Mouse (Mus musculus): ENCODE data around the gene Mcf2l. TPM values are rescaled to one million over a fixed set of nuclear protein-coding genes. Genes with fewer than 3 reads are reported as not detected.
A peak's percentile ranks its signal among the peaks of the same experiment; 100 is the strongest.

The Mcf2l gene
- total RNA-seq, 2 experiments from 2014 or later = 21.3 to 32.8 TPM

DNA sequence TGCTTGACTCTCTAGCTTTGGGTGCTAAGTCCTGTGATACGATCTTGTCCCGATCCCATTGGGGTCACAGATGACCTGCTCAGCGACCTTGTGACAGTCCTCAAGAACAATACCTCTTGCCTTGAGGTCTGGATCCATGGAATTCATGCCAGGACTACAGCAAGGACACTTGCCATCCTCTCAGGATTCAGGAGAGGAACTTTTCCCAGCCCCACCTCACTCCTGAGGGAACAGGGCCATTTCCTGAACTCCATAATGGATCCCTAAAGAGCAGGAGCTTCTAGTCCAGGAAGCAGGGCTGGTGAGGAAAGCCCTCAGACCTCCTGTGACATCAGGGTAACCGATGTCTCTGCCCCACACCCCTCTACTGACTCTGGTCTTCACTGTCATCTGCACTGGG lies 34.1 kb downstream of the Mcf2l start:
- no peak for DNase-seq (ENCODE audit: low spot score)

DNA sequence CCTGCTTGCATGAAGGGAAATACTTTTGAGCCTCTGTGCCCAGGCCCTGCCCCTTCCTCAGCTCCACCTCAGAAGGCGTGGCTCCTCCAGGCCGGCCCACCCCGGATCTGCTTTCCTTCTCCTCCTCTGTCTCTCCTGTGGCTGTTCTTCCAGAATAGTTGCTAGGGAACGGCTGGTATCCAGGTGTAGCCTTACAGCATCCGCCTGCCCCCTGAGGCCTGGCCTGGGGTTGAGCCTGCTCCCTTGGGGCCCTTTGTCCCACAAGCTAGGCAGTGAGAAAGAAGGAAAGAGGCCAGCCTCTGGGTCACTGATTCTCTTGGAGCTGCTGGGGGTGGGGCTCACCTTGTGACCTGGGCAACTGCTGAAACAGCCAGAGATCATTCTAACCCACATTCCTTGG lies 38.4 kb downstream of the Mcf2l start:
- DNase-seq (ENCODE audit: low spot score) = no peak

DNA sequence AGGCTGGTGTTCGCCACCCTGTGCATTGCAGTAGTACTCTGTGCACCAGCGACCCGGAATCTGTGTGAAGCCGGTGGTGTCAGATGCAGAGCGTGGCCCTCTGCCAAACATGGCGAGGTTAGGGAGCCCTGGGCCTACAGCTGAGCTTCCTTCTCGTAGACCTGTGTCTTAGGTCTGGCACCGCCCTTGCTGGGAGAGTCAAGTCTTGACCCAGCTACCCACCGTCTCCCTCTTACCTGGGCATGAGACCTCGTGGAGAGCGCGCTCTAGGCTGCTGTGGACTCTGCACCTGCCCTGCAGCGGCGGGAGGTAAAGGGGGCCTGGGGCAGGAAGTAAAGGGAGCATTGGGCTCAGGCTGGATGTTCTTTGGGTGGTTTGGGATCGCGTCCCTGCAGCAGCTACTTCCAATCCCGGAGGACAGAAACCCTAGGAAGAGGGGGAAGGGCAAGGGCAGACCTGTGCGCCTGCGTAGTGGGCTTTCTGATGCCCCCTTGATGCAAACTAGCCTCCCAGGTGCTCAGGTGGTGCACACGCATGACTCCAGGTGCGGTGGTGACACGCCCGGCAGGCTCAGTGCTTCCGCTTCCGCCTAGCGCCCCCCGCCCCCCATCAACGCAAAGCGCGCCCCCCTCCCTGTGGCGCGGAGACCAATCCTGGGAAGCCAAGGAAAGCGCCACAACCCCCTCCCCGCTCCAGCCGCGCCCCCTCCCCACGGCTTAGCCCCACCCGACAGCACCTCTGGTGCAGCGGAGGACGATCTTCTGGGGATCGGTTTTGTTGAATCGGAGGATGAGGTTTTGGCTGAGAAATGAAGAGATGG lies 41.8 kb downstream of the Mcf2l start:
- no peak for DNase-seq (ENCODE audit: low spot score)

DNA sequence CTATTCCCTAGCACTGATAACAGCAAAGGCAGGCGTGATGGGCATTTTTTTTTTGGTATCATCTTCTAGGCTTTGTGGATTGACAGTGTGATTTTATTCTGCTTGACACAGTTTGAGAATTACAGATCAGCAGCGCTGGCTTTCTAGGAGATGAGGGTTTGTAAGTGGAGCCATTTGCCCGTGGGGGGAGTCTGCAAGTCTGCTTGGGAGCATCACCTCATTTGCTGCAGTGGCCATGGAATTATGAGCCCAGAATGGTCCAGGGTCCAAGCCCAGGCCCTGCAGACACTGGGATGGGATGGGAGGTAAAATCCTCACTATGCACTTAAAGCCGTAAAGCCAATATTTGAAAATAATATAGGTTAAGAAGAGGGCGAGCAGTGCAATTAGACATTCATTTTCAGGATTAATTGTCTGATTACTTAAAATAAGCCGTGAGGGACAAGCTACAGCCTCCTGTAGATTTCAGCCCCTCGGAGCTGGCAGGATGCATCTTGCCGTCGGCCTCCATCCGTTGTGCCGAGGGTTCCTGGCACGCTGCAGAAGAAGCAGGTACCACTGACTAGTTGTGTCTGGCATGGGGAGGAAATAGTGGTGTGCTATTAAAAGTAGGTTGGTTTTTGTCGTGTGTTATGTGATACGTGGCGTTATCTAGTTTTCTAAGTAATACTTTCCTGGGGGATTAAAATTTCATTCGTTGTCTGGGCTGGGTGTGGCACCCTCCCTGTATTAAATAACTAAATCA lies 42.7 kb downstream of the Mcf2l start:
- DNase-seq (ENCODE audit: low spot score) = no peak

DNA sequence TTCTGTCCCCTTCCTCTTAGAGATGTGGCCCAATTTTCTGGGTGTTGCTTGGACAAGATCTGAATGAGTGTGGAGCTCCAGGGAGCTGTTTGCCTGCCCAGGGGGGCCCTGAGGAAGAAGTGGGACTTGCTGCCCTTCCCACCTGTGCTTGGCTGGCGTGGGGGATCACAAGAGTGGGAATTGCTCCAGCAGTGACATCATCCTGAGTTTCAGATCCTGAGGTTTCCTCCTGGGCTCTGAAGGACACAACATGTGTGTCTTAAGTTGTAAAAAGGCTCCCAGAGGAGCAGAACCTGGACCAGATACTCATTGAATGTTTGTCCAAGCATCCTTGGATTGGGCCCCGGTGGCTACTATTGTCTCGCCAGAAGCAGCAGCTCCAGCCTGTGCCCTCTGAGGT lies 43.4 kb downstream of the Mcf2l start:
- no peak for DNase-seq (ENCODE audit: low spot score)

DNA sequence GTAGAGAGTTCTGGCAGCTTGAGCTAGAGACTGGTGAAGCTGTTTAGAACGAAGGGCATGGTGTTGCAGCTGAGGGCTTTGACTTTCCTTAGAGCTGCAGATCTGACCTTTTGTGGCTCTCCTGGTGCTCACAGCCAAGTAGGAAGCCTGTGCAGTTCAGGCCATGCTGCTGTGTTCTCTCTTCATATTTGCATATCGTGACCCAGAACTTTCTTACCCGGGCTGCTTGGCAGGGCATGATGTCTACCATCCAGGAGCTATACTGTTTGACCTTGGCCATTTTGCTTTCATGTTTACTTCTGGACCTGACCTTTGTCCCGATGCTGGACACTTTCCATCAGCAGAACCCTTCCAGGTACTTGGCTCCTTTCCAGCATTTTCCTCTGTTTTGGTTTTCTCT lies 44.2 kb downstream of the Mcf2l start:
- no peak for DNase-seq (ENCODE audit: low spot score)

DNA sequence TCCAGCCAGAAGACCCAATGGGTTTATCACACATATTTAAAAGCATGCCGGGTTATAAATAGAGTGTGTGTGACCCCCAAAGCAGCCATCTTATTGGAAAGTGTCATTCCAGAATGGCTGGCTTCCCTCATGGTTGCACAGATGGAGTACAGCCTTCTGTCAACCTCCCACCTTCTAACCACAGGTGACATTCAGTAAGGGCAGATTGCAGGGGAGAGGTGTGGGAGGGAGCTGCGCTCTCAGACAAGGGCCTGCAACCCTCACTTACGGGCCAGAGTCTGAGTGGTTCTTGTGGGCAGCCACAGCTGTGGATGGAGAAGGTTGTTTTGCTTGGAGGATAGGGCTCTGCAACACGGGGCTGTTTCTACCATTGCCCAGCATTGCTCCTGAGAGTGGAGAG lies 47.0 kb downstream of the Mcf2l start:
- no peak for DNase-seq (ENCODE audit: low spot score)

DNA sequence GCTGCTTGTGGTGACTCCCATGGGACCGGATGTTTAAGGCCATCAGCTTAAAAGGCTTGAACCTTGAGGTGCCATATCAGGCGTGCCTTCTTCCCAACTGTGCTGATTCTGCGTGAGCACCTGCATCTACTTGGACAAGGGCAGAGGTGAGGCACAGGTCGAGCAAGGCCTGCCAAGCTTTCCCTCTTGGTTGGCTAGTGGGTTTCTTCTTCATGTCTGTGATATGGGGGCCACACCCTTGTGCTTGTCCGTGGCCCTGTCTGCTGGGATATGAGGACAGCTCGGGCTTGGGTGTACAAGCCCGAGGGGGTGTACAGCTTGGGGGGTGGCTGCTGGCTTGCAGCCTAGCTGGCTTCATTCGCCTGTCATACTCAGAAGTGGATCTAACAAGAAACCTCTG lies 51.4 kb downstream of the Mcf2l start:
- no peak for DNase-seq (ENCODE audit: low spot score)

DNA sequence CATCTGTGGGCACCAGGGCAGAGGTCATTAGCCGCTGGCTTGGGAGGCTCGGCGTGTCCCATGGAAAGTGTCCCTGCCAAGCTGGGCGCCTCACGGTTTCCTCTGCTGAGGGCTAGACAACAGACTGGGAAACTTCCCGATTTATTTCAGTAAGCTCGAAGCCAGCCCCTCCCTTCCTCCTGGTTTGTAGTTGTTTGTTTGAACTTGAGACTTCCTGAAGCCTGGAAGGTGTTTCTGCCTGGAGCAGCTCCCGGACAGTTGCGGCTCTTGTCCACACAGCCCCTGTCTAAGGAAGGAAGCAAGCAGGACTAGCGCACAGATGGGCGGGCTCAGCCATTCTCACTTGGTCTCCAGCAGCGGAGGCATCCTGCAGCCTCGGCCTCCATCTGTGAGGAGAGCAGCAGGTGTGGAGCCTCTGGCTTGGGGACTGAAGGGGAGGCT lies 52.4 kb downstream of the Mcf2l start:
- DNase-seq (ENCODE audit: low spot score) = peak; percentile 21

DNA sequence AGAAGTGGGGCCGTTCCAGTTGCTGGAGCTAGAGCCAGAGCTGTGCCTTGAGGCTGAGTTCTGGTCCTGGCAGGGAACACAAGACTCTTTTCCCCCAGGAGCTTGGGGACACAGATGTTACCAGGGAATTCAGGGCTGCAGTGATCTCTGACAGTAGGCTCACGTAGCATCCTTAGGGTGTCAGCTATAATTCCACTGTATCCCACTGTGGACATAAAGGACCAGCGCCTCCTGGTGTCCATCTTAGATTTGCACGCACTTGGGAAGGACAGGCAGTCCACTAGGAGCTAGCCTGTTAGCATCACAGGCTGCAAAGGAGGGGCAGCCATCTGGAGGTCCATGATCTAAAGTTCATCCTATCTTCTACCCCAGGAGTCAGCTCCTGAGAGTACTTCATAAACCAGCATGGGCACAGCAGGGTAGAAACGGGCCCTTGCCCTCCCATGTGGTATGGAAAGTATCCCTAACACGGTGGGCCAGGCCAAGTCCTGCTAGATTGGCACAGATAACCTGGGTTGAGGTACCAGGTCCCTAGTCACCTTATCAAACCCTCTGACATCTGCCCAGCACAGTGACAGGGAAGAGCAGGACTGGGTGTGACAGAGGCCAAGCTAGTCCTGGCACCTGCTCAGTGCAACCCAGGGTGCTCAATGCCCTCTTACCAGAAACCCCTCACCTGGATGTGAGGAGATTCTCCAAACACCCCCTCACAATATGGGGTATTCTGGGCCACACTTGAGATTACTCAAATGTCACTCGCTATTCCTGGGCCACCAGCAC lies 53.8 kb downstream of the Mcf2l start:
- DNase-seq (ENCODE audit: low spot score) = peak; percentile 45

DNA sequence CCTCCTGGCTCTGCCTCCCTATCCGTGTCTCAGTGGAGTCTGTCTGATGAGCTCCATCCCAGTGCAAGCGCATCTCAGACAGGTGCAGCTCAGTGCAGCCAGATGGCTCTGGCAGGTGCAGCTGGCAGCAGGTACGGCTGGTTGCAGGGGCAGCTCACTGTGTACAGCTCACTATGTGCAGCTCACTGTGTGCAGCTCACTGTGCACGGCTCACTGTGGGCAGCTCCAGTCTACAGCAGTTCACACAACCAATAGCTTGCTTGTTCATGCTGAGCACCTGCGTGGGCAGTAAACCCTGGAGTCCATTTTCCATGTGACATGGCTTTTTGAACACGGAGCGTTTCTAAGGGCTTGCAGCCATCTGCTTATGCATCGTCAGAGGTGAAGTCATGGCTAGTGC lies 54.4 kb downstream of the Mcf2l start:
- no peak for DNase-seq (ENCODE audit: low spot score)

DNA sequence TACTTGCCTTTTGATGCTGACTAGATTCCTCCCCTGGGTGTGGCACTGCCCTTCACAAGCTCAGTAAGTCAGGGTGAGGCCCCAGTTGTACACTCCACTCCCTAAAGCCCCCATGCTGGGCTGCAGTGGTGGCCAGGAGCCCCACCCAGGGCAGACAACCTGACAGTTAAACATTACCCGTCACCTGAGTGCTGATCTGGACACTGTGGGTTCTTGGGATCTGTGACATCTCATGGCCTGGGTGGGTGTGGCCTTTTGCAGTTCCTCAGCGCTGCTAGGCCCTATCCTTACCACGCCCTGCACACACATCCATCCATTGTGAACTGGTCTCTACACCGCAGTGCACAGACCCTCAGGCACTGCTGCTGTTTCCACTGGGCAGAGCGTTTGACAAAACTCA lies 55.3 kb downstream of the Mcf2l start:
- DNase-seq (ENCODE audit: low spot score) = no peak

DNA sequence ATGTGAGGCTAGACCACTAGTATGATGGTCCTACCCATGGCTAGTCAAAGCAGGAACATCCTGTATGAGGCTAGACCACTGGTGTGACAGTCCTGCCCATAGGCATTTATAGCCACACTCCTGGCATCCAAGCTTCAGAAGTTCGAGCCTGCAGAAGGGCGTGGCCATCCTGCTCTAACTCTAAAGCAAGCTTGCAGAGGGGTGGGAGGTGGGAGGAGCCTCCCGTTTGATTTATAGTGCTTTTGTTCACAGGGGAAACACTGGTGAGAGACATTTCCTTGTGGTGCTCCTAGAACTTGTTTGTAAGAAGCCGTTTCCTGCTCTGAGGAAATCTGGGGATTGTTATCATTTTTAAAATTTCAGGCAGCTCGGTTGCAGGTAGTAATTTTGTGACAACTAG lies 56.7 kb downstream of the Mcf2l start:
- DNase-seq (ENCODE audit: low spot score) = no peak

DNA sequence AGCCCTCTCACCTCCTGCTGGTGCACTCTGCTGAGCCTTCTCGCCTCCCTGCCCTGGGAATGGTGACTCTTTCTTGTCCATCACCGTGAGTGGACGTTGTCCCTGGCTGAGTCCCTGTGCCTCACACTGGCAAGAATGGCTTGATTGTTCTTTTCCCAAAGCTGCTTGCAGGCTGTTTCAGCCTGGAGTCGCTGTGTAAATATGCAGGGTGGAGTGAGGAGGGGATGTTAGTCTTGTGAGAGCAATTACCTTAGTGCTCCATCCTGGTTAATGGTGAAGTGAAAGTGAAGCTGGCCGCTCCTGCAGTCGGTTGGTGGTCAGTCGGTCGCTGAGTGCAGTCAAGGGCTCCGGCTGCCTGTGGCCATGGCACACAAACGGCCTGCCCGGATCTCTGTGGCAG lies 57.8 kb downstream of the Mcf2l start:
- no peak for DNase-seq (ENCODE audit: low spot score)

DNA sequence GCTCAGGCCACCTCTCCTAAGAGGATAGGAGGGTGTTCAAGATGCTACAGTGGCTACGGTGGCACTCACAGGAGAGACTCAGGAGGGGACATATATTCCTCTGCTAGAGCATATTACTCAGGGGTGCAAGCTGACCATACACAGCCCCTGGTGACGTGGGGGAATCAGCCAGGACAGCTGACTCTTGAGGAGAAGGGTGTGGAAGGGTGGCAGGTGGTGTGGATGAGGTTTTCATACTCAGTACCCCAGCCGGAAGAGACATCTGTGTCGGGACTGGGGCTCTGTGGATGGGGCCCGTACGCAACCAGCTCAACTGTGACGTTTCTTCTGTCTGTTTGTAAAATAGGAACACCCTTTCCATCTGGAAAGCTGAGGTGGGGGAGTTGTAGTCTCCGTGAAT lies 58.9 kb downstream of the Mcf2l start:
- DNase-seq (ENCODE audit: low spot score) = no peak

DNA sequence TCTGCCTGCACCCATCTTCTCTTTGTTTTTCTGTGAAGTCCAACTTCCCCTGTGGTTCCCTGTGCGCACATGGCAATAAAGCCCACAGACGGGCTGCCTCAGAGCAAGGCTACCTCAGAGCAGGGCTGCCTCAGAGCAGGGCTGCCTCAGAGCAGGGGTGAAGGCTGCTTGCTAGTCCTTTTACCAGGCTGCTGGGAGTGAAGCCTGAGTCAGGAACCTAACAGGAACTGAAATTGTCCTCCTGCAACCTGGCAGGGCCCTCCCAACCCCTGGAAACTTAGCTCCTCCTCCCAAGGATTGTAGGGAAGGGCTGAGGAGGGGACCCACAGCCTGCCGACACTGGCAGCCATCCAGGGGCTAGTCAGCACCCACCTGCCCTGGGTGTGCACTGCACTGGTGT lies 60.2 kb downstream of the Mcf2l start:
- DNase-seq (ENCODE audit: low spot score) = no peak

DNA sequence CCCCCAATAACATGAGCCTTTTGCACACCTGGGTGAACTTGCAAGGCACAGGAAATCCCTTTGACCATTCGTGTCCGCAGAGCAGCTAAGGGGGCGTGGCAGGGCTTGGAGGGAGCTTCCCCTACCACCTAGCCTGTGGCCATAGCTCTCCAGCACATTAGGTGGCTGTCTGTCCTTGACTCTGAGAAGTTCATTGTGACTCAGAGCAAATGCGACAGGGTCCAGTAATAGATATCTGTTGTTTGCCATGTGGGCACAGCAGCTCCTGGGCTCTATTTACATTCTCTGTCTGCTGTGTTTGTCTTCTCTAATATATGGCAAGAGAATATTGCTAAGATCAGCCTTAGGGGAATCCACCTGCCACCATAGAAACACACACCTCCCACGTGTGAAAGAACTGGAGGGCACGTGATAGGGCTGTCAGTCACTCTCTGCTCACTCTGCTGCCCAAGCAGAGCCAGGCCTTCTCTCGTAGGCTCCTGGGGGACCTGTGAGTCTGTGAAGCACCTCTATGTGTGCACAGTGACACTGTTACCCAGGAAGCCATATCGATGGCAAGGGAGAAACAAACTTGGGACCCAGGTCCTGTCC lies 60.9 kb downstream of the Mcf2l start:
- no peak for DNase-seq (ENCODE audit: low spot score)

DNA sequence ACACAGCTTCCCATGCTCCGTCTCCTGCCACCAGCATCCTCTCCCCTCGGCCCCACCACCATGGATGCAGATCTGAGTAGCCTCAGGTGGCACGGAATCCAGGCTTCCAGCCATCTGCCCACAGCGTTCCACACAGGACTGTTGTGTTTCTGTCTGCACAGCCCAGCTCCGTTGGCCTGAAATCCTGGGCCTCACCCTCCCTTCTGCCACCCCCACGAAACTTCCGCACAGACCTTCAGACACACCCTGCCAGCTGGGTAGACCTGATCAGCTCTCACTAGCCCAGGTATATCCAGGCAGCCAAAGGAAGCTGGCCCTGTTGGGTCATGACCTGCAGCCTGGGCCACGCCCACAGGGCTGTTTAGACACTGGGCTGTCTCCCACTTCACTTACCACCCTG lies 66.9 kb downstream of the Mcf2l start:
- no peak for DNase-seq (ENCODE audit: low spot score)

DNA sequence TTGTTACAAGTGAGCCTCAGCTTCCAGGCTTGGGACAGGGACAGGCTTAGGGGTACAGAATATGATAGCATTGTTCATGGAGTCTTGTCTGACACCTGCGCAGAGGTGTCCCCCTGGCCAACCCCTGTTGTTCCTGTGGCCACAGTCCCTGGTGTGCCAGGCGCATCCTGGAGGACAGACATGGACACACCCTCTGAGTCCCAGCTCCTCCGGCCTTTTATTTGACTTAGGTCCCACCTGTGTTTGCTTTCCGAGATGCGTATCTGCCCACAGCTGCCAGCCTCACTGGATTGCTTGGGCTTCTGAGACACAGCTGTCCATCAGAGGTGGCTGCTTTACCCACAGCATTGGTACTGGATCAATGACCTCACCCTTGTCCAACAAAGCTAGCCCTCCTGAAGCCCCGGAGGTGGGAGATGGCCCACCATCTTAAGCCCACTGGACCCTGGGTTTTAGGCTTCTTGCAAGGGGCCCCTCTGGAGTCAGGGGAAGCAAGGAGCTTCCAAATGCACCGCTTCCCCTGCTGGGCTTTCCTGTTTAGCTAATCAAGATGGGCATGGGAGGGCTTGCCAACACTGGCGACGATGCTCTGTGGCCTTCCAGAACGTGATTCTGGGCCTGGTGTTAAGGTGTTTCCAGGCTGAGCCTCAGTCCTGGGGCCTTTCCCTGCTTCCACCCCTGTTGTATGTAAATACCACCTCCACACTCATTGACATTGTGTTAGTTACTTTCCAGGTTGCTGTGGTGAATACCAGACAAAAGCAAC lies 67.7 kb downstream of the Mcf2l start:
- no peak for DNase-seq (ENCODE audit: low spot score)

DNA sequence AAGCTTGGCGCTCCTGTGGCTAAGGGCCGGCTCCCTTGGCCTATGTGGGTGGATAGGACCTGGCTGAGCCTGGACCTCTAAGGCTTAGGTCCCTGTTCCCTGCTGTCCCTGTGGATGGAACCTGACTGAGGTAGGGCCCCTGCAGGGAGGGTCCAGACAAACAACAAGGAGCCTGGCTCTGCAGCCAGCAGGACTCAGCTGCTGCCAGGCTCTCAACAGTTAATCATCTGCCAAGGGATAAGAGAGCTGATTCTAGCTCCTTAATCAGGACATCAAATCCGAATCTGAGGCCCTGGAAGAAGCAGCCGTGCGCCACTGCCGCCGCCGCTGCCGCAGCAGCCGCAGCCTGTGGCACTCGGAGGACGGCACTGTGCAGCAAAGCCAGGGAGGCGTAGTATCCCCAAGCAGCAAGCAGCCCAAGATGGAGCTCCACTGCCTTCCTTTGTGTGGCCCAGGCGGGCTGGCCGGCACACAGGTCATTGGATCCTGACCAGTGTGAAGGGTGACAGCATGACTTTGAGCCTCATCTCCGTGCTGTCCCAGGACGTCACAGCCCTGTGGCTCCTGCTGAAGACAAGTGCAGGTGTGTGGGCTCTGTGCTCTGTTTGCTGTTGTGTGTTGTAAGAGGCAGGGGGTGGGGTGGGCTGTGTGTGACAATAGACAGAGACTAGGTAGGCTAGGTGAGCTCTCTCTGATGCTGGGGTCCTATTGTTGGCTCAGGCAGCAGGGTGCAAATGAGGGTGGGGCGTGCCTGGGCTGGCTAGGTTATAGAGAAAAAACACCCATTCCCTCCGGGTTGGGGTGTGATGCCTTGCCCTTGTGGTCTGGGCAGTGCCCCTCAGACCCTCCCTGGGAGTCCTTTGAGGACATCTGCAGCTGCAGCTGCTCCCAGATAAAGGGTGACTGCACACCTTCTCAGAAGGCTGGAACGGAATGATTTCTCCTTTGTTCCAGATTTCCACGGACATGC lies 74.3 kb downstream of the Mcf2l start:
- no peak for DNase-seq (ENCODE audit: low spot score)

Data from gastrocnemius, adult 18-20 months (tissue).